Mouse (Mus musculus): ENCODE data around the gene Gadd45gip1.

- TF ChIP-seq POLR2A (IDR thresholded peaks at IDR 0.05; ENCODE audit: low read depth, low read length) (no peak), CTCF (IDR thresholded peaks at IDR 0.05; ENCODE audit: extremely low read depth, insufficient read length, insufficient replicate concordance, low read depth, low read length) (no peak)
These were observed 22.0 kb upstream of the Gadd45gip1 start for GRCm38 (mm10) chr8:84809109-84809940.
